Mouse (Mus musculus) midbrain, embryonic 10.5 days (tissue): Measurements from ENCODE around the gene Thop1. TPM values are rescaled to one million over a fixed set of nuclear protein-coding genes. Genes with fewer than 3 reads are reported as not detected.
"Not testable (repeated sequence)": the region's sequence is repeated elsewhere in the genome, so short reads cannot be mapped to it uniquely, and the experiment has no call there.

Experiments used
- DNase-seq: peaks from one replicate; pipeline ENCODE4 v3.0.0-alpha.2; 2017; ENCODE audit warnings: low spot score
- H3K27ac ChIP-seq: fragments of 300-500 bp; sonication (generic); replicated peaks from 2 replicates; pipeline ENCODE4 v1.5.1; 2016; ENCODE audit warnings: mild to moderate bottlenecking
- H3K27me3 ChIP-seq: fragments of 300-500 bp; sonication (generic); 2 replicates; pipeline ENCODE4 v1.6.1; 2016; ENCODE audit warnings: low read depth, mild to moderate bottlenecking; ENCODE audit not compliant: poor library complexity, severe bottlenecking
- H3K36me3 ChIP-seq: fragments of 300-500 bp; sonication (generic); 2 replicates; pipeline ENCODE4 v1.6.1; 2016; ENCODE audit warnings: mild to moderate bottlenecking, moderate library complexity
- H3K4me1 ChIP-seq: fragments of 300-500 bp; sonication (generic); 2 replicates; pipeline ENCODE4 v1.6.1; 2016
- H3K4me3 ChIP-seq: fragments of 300-500 bp; sonication (generic); 2 replicates; pipeline ENCODE4 v1.5.1; 2016; ENCODE audit warnings: mild to moderate bottlenecking, moderate library complexity
- H3K9me3 ChIP-seq: fragments of 300-500 bp; sonication (generic); replicated peaks from 2 replicates; pipeline ENCODE4 v1.6.1; 2016; ENCODE audit warnings: mild to moderate bottlenecking
- WGBS: fragments of 180-500 bp; shearing (Covaris S2); methylation state at CpG from one replicate; pipeline ENCODE4 v1.1.7; 2016; 5-methylcytosine and 5-hydroxymethylcytosine counted together
- polyA plus RNA-seq: library from polyadenylated mRNA; unstranded; fragments of >200 nt; fragmentation: Nextera tagmentation; extraction: Ambion mirVana; gene quantifications from 2 replicates; pipeline ENCODE4 v1.2.1, GENCODE M21; 2016

The Thop1 gene
- polyA plus RNA-seq, 1 experiment from 2014 or later: 107 TPM

DNA sequence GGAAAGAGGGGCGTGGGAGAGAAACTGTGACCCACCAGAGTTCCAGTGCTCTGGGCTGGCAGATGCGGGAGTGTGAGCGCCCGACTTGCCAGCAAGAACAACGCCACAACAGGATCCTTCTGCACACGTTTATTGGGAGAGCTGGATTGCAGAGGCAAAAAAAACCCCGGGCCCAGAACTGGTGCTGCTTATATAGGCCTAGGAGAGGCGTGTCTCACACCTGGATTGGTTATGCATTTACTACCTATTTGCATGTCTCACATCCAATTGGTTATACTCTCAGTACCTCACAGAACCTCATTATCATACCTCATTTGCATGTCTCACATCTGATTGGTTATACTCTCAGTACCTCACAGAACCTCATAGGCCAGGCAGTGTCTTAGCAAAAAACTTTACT is 5.3 kb upstream of the Thop1 start:
- not testable (repeated sequence) for H3K4me3 ChIP-seq, H3K27ac ChIP-seq, H3K36me3 ChIP-seq, DNase-seq, H3K9me3 ChIP-seq, H3K27me3 ChIP-seq
- H3K4me1 ChIP-seq: peaks cover 15% of the 10 kb centered on the region
- WGBS: 89% methylated on average over 8 of the region's 8 CpGs

DNA sequence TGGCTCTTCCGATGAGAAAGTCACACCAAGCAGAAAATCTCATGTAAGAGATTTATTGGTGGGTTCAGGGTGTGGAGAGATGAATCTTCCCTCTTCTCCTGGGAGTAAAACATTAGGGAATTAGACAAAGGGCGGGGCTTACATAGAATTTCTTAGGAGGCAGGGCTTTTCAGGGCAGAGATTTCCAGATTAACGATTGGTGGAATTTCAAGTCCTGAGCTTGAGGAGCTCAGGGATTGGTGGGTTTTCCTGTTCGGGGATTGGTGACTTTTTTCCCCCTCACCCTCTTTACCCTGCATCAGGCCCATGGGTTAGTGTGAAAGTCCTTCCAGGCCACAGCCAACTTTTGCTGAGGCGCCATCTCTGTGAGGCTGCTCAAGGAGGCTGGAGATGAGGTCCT is 1.1 kb upstream of the Thop1 start:
- WGBS: 76% methylated on average over 5 of the region's 5 CpGs
- Histone ChIP-seq H3K36me3 (peaks cover 23% of the 10 kb centered on the region), H3K4me1 (peaks cover 35% of the 10 kb centered on the region), H3K9me3 (no peaks in the 10 kb centered on the region), H3K27ac (peak overlapping the region; percentile 89), H3K4me3 (peak overlapping the region; percentile 85; the same call in 1 of the 2 replicates), H3K27me3 (no peaks in the 10 kb centered on the region)
- DNase-seq: no peak

DNA sequence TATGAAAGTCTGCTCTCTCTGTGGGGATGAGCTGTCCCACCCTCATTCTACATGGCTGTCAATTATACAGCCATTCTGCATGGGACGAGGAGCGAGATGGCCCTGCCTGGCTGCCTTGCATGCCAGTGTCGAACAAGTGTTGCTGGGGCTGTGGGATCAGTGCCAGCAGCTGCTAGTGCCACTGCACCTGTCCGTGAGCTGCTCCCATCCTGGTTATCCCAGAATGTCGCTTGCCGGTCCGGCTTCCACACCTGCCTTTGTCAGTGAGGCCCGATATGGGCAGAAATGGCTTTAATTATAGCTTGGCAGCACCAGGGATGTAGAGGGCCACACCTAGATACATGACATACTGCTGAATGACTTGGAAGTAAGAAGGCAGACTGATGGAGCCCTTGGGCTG is 2.5 kb downstream of the Thop1 start:
- Histone ChIP-seq H3K27me3 (no peaks in the 10 kb centered on the region), H3K4me1 (peaks cover 39% of the 10 kb centered on the region), H3K27ac (no peak overlapping the region), H3K36me3 (peaks cover 58% of the 10 kb centered on the region), H3K4me3 (no peak overlapping the region), H3K9me3 (no peaks in the 10 kb centered on the region)
- WGBS: 96% methylated on average over 8 of the region's 8 CpGs
- DNase-seq: no peak

DNA sequence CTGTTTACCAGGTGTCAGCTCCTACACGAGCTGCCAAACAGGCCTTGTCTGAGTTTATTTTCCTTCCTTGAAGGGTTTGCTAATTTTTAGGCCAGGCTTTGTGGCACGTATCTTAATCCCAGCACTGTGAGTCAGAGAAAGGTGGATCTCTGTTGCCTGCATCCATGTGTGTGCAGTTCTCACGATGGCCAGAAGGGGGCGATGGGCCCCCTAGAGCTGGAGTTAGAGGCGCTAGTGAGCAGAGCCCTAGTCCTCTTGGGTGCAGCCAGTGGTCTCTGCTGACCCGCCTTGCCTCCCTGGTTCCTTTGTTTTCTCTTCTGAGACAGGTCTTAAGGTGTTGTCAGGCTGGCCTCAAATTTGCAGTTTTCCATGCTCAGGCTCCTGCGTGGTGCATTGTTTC is 3.6 kb downstream of the Thop1 start:
- H3K9me3 ChIP-seq: no peaks in the 10 kb centered on the region
- H3K4me1 ChIP-seq: peaks cover 39% of the 10 kb centered on the region
- H3K36me3 ChIP-seq: peaks cover 70% of the 10 kb centered on the region
- H3K27me3 ChIP-seq: no peaks in the 10 kb centered on the region
- 66% methylated on average over 7 of the region's 7 CpGs for WGBS
- no peak overlapping the region for H3K4me3 ChIP-seq
- H3K27ac ChIP-seq: no peak overlapping the region
- peak; percentile 28 for DNase-seq

DNA sequence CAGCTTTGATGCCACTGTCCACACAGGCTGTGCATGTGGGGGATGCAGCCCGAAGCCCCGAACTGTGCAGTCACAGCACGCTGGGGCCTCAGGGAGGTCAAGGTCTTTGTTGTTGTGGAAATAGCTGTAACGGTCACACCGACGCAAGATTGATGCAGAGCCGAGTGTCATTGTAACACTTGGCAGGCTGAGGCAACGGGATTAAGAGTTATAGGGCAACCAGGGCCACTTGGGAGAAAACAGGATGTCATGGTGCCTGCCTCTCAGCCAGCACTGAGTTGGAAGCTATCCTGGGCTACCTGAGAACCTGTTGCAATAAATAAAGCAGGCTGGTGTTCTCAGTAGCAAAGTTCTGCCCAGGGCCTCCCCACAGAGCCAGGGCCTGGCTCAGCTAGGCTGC is 5.9 kb downstream of the Thop1 start:
- 85% methylated on average over 8 of the region's 8 CpGs for WGBS
- no peak for DNase-seq
- no peaks in the 10 kb centered on the region for H3K27me3 ChIP-seq
- H3K4me1 ChIP-seq: peaks cover 22% of the 10 kb centered on the region
- H3K4me3 ChIP-seq: no peak overlapping the region
- H3K9me3 ChIP-seq: no peaks in the 10 kb centered on the region
- peaks cover 93% of the 10 kb centered on the region for H3K36me3 ChIP-seq
- H3K27ac ChIP-seq: no peak overlapping the region

DNA sequence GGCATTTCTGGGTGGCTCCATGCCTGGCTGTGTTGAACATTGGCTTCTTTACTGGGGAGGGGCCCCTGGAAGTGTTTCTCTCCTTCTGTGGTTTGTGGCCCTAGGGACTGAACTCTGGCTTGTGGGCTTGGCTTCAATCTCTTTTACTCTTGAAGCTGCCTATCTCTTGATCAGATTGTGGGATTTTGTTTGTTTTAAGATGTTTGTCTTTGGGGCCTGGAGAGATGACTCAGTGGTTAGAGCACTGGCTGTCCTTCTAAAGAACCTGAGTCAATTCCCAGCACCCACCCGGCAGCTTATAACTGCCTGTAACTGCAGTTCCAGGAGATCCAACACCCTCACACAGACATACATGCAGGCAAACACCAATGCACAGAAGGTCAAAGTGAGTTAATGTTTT is 6.5 kb downstream of the Thop1 start:
- Histone ChIP-seq H3K27me3 (no peaks in the 10 kb centered on the region), H3K9me3 (no peaks in the 10 kb centered on the region), H3K36me3 (peaks cover 99% of the 10 kb centered on the region), H3K4me3 (no peak overlapping the region), H3K27ac (no peak overlapping the region), H3K4me1 (peaks cover 16% of the 10 kb centered on the region)
- no peak for DNase-seq
- WGBS: 84% methylated on average over 1 of the region's 1 CpGs

DNA sequence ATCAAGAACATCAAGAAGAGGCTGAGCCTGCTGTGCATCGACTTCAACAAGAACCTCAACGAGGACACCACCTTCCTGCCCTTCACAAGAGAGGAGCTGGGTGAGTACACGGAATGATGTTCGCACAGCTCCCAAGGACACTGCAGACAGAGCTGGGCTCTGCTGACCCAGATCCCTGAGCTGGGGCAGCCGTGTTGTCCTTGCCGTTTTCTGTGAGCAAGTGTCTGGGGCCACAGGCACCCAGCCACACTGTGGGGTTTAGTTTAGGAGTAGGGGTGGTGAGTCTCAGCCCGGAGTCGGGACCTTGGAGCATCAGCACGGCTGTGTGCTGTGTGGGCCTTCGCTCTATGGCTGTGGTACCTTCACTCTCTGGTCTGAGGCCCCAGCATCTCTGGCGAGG is 8.1 kb downstream of the Thop1 start:
- WGBS: 94% methylated on average over 11 of the region's 11 CpGs
- H3K9me3 ChIP-seq: no peaks in the 10 kb centered on the region
- DNase-seq: no peak
- 0 out of 2 replicates have a peak, but pooled peaks cover 9% of the 10 kb centered on the region for H3K4me1 ChIP-seq
- peaks cover 100% of the 10 kb centered on the region for H3K36me3 ChIP-seq
- H3K4me3 ChIP-seq: no peak overlapping the region
- H3K27ac ChIP-seq: no peak overlapping the region
- H3K27me3 ChIP-seq: no peaks in the 10 kb centered on the region

DNA sequence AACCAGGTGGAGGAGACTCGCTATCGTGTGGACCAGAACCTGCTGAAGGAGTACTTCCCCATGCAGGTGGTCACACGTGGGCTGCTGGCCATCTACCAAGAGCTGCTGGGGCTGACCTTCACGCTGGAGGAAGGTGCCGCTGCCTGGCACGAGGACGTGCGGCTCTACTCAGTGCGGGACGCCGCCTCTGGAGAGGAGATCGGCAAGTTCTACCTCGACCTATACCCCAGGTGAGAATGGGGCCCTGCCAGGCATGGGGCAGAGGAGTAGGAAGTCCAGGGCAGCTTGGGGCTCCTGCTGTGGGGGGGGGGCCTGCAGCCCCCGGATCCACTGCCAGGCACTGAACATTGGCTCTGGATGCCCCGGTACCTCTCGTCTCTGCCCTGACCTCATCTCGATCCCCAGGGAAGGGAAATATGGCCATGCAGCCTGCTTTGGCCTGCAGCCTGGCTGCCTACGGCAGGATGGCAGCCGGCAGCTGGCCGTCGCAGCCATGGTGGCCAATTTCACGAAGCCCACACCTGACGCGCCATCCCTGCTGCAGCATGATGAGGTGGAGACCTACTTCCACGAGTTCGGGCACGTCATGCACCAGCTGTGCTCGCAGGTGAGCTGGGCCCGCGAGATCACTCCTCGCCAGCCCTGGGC is 10.3 kb downstream of the Thop1 start:
- H3K4me3 ChIP-seq: no peak overlapping the region
- H3K4me1 ChIP-seq: 0 out of 2 replicates have a peak, but pooled peaks cover 9% of the 10 kb centered on the region
- H3K9me3 ChIP-seq: no peaks in the 10 kb centered on the region
- DNase-seq: no peak
- no peak overlapping the region for H3K27ac ChIP-seq
- WGBS: 96% methylated on average over 31 of the region's 31 CpGs
- H3K27me3 ChIP-seq: no peaks in the 10 kb centered on the region
- peaks cover 85% of the 10 kb centered on the region for H3K36me3 ChIP-seq

DNA sequence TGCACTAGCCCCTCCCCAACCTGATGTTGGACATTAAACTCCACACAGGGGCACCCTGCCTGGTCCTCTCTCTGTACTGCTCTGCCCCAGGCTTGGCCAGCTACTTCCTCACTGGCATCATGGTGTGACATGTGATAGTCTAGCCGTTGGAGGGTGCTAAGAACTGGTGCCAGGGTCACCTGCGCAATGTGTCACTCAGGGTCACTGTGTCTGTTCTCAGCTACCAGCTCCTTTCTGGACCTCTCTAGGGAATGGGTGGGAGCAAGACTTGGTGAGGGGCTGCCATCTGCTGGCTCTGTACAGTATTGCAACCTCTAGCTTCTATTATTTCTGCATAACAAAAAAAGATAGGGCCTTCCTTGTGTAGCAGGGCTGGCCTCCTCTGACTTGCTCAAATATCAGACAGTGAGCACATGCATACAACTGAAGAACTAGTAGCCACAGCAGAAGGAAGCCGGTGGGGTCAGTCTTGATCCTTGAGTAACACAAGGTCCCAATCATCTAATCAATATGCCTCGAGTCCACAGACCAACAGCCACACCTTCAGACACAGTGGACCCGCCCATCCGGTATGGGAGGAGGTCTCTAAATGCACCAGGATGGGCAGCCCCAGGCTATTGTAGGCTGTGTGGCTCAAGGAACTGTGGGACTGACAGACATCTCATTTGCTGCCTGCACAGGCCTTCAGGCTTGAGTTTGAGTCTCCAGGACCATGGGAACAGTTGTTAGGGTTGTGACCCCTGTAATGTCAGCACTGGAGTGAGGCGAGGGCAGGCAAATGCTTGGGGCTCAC is 12.5 kb downstream of the Thop1 start:
- H3K36me3 ChIP-seq: peaks cover 63% of the 10 kb centered on the region
- no peak overlapping the region for H3K27ac ChIP-seq
- H3K9me3 ChIP-seq: peaks cover 3% of the 10 kb centered on the region; the same call in 1 of the 2 replicates
- no peak overlapping the region for H3K4me3 ChIP-seq
- 87% methylated on average over 7 of the region's 7 CpGs for WGBS
- peak; percentile 68 for DNase-seq
- no peaks in the 10 kb centered on the region for H3K4me1 ChIP-seq
- no peaks in the 10 kb centered on the region for H3K27me3 ChIP-seq

DNA sequence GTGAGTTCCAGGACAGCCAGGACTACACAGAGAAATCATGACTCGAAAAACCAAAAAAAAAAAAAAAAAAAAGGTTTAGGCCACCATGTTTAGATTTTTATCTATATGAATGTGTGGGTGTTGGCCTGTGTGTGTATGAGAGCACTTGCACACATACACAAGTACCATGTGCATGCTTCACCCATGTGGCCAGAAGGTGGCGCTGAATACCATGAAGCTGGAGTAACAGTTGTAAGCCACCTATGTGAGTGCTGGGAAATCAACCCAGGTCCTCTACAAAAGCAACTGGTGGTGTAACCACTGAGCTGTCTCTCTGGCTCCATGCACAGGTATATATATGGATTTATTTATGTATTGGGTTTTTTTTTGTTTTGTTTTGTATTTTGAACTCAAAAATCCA is 17.2 kb downstream of the Thop1 start:
- DNase-seq: no peak
- H3K27ac ChIP-seq: no peak overlapping the region
- peaks cover 3% of the 10 kb centered on the region; the same call in 1 of the 2 replicates for H3K9me3 ChIP-seq
- no peaks in the 10 kb centered on the region for H3K27me3 ChIP-seq
- H3K4me1 ChIP-seq: peaks cover 13% of the 10 kb centered on the region
- H3K36me3 ChIP-seq: peaks cover 16% of the 10 kb centered on the region
- H3K4me3 ChIP-seq: no peak overlapping the region
- WGBS: 48% methylated on average over 2 of the region's 2 CpGs

DNA sequence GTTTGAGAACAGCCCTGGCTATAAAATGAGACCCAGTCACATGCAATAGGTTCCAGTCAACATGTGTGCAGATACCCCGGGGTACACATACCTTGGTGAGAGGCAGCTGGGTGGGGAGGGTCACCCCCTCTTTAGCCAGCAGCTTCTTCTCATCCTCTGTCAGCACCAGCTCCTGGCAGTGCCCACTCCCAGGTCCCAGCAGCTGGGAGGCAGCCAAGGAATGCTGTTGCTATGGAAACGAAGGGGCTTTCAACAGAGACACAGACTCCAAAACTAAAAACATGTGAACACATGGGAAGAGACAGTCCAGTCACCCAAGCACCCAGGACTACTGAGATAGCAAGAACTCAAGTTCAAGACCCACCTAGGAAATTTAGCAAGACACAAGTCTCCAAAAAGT is 19.4 kb downstream of the Thop1 start:
- peak; percentile 35 for DNase-seq
- 67% methylated on average over 2 of the region's 2 CpGs for WGBS

DNA sequence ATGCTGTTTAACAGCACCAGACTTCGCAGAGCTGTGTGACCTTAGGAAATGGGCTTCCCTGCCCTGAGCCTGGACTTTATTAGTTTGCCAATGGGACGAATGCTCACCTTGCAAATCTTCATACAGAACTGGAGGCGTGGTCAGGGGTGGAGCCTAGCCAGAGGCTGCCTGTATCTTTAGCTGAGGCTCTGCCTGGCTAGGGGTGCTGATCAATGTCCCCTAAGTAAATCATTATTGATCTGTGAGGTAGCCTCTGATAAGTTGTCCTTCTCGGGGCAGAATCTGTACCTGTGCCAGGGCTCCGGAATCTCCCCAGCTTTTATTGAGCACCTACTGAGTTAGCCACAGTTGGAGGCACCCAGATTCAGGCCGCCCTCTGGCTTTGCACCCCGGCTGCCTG is 20.8 kb downstream of the Thop1 start:
- H3K27me3 ChIP-seq: no peaks in the 10 kb centered on the region
- WGBS: 80% methylated on average over 7 of the region's 7 CpGs
- H3K27ac ChIP-seq: no peak overlapping the region
- H3K36me3 ChIP-seq: no peaks in the 10 kb centered on the region
- peaks cover 16% of the 10 kb centered on the region for H3K4me1 ChIP-seq
- peaks cover 3% of the 10 kb centered on the region; the same call in 1 of the 2 replicates for H3K9me3 ChIP-seq
- no peak for DNase-seq
- H3K4me3 ChIP-seq: no peak overlapping the region

More for the DNA sequence above, 19.4 kb downstream of the Thop1 start:
- Histone ChIP-seq H3K4me3 (no peak overlapping the region), H3K9me3 (peaks cover 3% of the 10 kb centered on the region; the same call in 1 of the 2 replicates), H3K27me3 (no peaks in the 10 kb centered on the region), H3K36me3 (no peaks in the 10 kb centered on the region), H3K4me1 (peaks cover 16% of the 10 kb centered on the region), H3K27ac (no peak overlapping the region)
